Mouse (Mus musculus): ENCODE results near the gene Gcg. TPM values are rescaled to one million over a fixed set of nuclear protein-coding genes. Genes with fewer than 3 reads are reported as not detected.

Gene Gcg
- polyA plus RNA-seq, 1 experiment: 0.25 TPM

DNA sequence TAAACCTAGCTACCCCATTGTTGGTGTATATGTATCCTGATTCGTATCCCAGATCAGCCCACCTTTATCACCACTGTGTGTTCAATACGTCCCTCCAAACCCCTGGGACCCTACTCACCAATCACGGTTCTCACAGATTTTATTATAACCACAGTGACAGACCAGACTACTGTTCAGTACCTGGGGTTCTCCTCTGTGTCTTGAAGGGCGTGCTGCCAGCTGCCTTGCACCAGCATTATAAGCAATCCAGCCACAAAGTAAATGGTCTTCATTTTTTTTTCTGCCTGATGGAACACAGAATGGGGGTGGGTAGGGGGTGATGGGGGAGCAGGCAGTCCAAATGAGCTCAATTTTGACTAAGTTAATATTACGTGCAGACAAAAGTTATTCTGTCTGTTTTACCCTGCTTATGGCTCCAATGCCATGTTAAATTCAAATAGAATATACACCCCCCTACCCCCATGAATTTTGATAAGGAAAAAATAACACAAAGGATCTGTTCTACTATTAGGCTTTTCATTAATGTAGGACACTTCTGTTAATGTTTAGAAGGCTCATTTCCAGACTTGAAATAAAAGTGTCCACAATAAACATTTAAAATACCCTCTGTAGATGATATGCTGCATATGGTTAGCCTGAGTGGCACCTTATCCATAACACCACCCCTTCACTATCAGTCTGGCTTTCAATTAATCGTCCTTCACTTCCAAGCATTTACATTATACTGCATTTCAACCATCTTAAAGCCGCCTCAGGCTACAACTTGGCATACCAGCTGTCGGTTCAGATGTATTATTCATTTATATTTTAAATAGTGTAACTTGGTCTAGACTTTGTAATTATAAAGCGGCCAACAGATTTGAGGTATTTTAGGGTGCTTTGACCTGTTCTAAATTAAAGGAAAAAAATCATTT is 2.9 kb downstream of the Gcg start:
- no peak for TF ChIP-seq GATA1 (IDR thresholded peaks at IDR 0.05; ENCODE audit: low read length)

- TF ChIP-seq GATA1 (IDR thresholded peaks at IDR 0.05; ENCODE audit: low read length): no peak
Measured at GRCm38 (mm10) chr2:62469551-62469950, 13.9 kb downstream of the Gcg start.

DNA sequence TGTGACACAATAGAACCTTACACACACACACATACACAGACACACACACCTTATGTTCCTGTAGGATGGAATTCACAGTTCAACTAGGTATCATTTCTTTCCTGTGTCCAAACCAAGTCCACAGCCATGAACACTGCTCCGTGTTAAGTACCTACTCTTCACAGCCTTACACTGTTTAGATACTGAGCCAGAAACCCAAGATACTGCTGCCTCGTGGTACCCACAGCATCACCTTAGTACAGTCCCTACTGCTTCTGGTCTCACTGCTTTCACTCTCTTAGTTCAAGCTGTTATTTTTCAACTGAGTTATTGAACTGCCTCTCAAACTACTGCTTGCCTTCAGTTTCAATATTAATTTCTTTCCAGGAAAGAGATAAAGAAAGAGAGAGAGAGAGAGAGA is 20.2 kb downstream of the Gcg start:
- TF ChIP-seq GATA1 (IDR thresholded peaks at IDR 0.05; ENCODE audit: low read length): no peak

DNA sequence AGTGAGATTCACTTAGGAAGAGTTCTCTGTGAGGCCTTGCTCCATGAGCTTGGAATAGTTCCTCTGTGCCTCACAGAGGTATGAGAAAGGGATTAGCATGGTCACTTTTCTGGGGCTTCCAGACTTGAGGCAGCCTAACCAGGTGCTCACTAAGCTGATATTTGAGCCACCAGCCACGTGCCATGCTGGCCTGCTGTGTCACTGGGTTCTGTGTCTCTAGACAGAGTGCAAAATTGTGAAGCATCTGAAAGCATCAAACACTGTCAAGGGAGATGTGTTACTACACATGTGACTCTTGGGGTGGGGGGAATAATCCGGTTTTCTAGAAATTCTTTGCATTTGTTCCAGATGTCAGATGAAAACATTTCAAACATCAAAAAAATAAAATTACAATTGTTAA is 21.3 kb downstream of the Gcg start:
- no peak for TF ChIP-seq GATA1 (IDR thresholded peaks at IDR 0.05; ENCODE audit: low read length)

- no peak for TF ChIP-seq GATA1 (IDR thresholded peaks at IDR 0.05; ENCODE audit: low read length)
Measured at GRCm38 (mm10) chr2:62460815-62461450, 22.5 kb downstream of the Gcg start.

DNA sequence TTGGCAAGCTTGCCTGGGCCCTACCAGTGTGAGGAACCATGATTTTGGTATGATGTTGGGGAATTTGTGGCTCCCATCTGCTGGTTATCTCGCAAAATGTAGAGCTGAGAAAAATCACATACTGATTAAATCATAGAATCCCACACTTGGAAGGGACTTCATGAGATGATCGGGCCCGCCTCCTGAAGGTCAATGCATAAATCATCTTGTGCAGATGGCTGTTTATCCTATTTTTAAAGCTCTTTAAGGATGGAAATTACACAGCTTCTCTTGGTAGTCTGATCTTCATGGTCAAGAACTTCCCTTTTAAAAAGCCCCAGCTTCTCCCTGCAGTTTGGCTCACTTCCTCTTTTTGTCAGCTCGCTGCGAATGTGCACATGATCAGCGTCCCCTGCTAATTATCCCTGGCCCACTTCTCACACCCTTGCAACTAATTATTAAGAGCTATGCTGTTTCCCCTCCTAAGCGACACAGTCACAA is 23.2 kb downstream of the Gcg start:
- TF ChIP-seq GATA1 (IDR thresholded peaks at IDR 0.05; ENCODE audit: low read length): no peak

DNA sequence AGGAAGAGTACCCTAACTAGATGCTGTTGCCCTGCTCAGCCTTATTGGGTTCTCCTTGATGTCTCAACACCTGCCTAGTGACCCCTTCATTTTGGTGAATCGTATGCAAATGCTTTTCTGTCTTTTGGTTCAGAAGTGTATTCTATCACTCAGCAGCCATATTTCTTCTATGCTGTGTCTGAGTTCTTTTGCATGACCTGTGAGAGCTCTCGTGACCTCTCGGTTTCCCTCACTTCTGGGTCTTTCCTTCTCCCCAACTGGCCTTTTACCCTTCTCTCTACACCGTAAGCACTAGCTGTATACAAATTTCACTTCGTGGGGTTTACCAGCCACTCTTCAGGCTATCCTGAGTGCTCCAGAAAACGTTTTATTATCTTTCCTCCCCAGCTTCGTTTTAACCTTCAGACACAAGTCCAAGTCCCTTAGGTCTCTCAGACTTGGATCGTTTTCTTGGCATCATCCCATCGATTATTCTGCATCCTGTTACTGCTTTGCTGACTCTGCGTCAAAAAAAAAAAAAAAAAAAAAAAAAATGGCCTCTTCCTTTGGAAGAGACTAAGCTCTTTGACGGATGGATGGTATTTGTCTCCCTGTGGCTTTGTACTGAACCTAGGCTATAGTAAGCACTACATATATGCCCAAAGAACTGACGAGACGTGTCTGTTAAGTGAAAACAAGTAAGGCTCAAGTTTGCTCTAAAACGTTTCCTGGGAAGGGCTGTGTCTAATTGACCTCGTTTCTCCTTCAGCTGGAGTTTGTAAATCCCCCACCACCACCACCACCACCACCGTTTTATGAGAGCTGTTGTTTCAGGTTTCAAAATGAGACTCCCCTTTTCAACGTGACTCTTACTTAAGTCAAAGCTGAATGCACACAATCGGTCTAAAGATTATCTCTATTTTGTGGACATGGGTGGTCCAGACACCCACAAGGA is 23.9 kb downstream of the Gcg start:
- TF ChIP-seq GATA1 (IDR thresholded peaks at IDR 0.05; ENCODE audit: low read length): no peak

GRCm38 (mm10) chr2:62458070-62458469 is 25.4 kb downstream of the Gcg start:
- no peak for TF ChIP-seq GATA1 (IDR thresholded peaks at IDR 0.05; ENCODE audit: low read length)

- TF ChIP-seq GATA1 (IDR thresholded peaks at IDR 0.05; ENCODE audit: low read length): no peak
Measured at GRCm38 (mm10) chr2:62454991-62455390, 28.5 kb downstream of the Gcg start.

DNA sequence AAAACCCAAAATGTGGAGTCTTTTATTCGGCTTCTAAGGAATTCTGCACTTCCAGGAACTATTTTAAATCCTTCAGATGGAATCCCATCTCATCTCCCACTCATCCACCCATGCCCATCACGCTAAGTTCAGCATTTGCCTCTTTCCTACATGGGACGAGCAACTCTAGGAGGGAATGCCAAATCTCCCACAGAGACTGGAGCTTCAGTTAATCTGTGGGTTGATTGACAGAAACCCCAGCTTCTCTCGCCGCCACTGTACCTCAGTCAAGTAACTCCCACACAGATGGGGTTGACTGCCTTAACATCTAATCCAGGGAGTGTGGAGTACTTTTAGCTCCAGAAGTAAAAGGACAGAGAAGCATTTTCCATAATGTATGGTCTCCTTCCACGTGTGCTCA is 29.4 kb downstream of the Gcg start:
- no peak for TF ChIP-seq GATA1 (IDR thresholded peaks at IDR 0.05; ENCODE audit: low read length)

- no peak for TF ChIP-seq GATA1 (IDR thresholded peaks at IDR 0.05; ENCODE audit: low read length)
Measured at GRCm38 (mm10) chr2:62450364-62450763, 33.1 kb downstream of the Gcg start.

DNA sequence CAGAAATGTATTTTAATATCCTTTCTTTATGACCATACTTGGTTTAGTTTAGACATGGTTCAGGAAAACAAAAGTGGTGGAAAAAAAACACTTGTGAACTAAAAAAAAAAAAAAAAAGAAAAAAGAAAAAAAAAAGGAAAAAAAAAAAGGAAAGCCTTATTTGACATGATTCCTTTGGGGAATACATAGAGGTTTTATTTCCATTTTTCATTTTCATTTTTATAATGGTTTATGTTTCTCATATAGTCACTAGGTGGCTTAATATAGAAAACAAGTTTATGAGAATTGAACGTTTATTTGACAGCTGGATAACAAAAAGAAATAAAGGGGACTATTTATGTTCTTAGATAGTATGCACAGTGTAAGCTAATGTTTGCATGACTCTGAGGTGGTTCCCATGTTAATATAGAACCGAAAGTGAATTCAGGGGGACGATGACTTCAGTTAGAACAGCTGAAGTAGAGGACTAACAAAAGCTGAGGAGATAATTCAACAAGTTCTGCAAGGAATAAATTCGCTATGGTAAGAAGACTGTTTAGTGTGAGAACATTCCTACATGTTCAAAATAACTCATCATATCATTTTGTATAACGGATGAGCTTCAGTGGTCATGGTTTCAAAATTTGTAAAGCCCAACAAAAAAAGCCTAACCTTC is 33.6 kb downstream of the Gcg start:
- TF ChIP-seq GATA1 (IDR thresholded peaks at IDR 0.05; ENCODE audit: low read length): no peak

DNA sequence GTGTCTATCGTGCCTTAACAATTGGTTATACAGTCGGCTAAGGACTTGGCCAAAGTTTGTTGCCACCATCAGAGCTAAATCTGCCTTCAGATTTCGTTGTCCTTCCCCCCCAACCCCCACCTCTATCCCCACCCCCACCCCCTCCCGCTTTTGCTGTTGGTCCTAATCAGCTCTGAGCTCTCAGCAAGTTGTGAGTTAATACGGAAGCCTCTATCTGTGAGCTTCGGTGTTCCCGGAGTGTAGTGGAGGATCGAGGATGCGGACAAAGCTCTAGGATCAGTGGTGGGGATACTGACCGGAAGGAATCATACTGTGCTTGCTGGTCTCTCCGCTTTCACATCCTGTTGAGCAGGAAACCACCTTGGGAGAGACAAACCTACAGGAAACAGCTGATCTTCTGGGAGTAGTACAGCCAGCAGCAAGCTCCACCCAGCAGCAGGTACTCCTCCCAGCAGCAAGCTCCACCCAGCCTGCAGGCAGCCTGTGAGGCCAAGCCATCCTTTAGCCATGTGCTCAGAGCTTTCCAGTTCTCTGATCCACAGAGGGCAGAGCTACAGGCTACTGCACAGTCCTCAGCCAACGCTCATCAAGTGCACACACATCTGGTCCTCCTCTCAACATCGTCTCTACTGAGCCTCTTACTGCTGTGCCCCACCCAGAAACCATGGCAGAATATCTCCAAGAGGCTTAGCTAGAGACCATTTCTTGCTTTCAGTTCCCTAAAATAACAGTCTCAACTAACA is 42.5 kb downstream of the Gcg start:
- no peak for TF ChIP-seq GATA1 (IDR thresholded peaks at IDR 0.05; ENCODE audit: low read length)

DNA sequence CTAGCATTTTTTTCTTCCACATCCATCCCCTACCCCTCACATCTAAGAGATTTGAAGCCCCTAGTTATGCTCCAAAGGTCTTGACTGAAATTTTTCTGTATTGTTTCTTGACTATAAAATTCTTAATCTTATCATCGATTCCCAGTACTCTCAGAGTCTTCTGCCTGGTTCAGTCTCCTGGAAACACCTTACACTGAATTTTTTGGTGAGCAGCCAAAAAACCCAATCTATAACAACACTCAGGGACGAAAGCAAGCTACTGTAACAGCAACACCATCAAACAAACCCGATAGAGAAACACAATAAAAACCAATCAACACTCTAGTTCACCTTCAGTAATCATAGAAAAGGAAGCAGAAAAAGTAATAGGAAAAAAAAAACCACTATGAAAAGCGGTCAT is 43.4 kb downstream of the Gcg start:
- no peak for TF ChIP-seq GATA1 (IDR thresholded peaks at IDR 0.05; ENCODE audit: low read length)

All from G1E-ER4 (cell line).